Mouse (Mus musculus): ENCODE data around the gene Fam131c. TPM values are rescaled to one million over a fixed set of nuclear protein-coding genes. Genes with fewer than 3 reads are reported as not detected.

Fam131c gene
- total RNA-seq, 1 experiment from 2014 or later = not detected

GRCm38 (mm10) chr4:141423691-141424431 lies 55.8 kb downstream of the Fam131c start:
- no peak for ATAC-seq (replicated peaks in 1 of 2; ENCODE audit: insufficient read depth in 1 of 2, low FRiP score in 2 of 2, low TSS enrichment in 1 of 2, low read depth in 1 of 2, poor library complexity in 2 of 2, severe bottlenecking in 2 of 2)

- peak; percentile 67 to 73 for ATAC-seq (replicated peaks in 1 of 2; ENCODE audit: insufficient read depth in 1 of 2, low FRiP score in 2 of 2, low TSS enrichment in 1 of 2, low read depth in 1 of 2, poor library complexity in 2 of 2, severe bottlenecking in 2 of 2)
These were observed 57.8 kb downstream of the Fam131c start for GRCm38 (mm10) chr4:141425484-141426479.

GRCm38 (mm10) chr4:141426796-141427745 lies 59.1 kb downstream of the Fam131c start:
- no peak for ATAC-seq (replicated peaks in 1 of 2; ENCODE audit: insufficient read depth in 1 of 2, low FRiP score in 2 of 2, low TSS enrichment in 1 of 2, low read depth in 1 of 2, poor library complexity in 2 of 2, severe bottlenecking in 2 of 2)

GRCm38 (mm10) chr4:141427921-141428320 lies 59.9 kb downstream of the Fam131c start:
- no peak for ATAC-seq (replicated peaks in 1 of 2; ENCODE audit: insufficient read depth in 1 of 2, low FRiP score in 2 of 2, low TSS enrichment in 1 of 2, low read depth in 1 of 2, poor library complexity in 2 of 2, severe bottlenecking in 2 of 2)

- ATAC-seq (replicated peaks in 1 of 2; ENCODE audit: insufficient read depth in 1 of 2, low FRiP score in 2 of 2, low TSS enrichment in 1 of 2, low read depth in 1 of 2, poor library complexity in 2 of 2, severe bottlenecking in 2 of 2) = no peak
These were observed 61.4 kb downstream of the Fam131c start for GRCm38 (mm10) chr4:141429381-141429780.

DNA sequence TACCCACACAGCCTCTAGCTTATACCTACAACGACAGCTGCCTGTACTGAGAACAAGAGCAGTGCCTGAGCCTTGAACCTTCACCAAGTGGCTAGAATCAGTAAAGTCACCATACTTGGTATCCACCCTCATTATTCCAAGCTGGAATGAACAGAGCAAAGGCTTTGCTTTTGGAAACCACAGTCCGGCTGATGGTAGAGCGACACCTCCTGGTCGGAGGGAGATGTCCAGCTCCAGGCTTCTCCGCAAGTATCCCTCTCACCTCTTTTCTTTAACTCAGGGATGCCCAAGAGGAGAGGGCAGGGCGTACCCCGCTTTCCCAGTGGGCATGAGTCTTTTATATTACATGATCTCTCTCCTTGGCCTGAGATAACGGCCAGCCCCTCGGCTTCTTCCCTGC lies 61.8 kb downstream of the Fam131c start:
- no peak for ATAC-seq (replicated peaks in 1 of 2; ENCODE audit: insufficient read depth in 1 of 2, low FRiP score in 2 of 2, low TSS enrichment in 1 of 2, low read depth in 1 of 2, poor library complexity in 2 of 2, severe bottlenecking in 2 of 2)

GRCm38 (mm10) chr4:141430997-141431396 lies 63.0 kb downstream of the Fam131c start:
- ATAC-seq (replicated peaks in 1 of 2; ENCODE audit: insufficient read depth in 1 of 2, low FRiP score in 2 of 2, low TSS enrichment in 1 of 2, low read depth in 1 of 2, poor library complexity in 2 of 2, severe bottlenecking in 2 of 2) = peak; percentile 35 to 89; a peak in 3 of 4 replicates

- no peak for ATAC-seq (replicated peaks in 1 of 2; ENCODE audit: insufficient read depth in 1 of 2, low FRiP score in 2 of 2, low TSS enrichment in 1 of 2, low read depth in 1 of 2, poor library complexity in 2 of 2, severe bottlenecking in 2 of 2)
These were observed 64.6 kb downstream of the Fam131c start for GRCm38 (mm10) chr4:141432666-141433065.

GRCm38 (mm10) chr4:141433191-141433590 lies 65.2 kb downstream of the Fam131c start:
- no peak for ATAC-seq (replicated peaks in 1 of 2; ENCODE audit: insufficient read depth in 1 of 2, low FRiP score in 2 of 2, low TSS enrichment in 1 of 2, low read depth in 1 of 2, poor library complexity in 2 of 2, severe bottlenecking in 2 of 2)

Other genes with a start within 250 kb of the Fam131c start
- 51.7 and 59.0 TPM in 2 replicates for gene Szrd1, start 228.4 kb upstream of the Fam131c start, total RNA-seq (2017)
- 10.0 and 11.3 TPM in 2 replicates for gene Fbxo42, start 220.3 kb upstream of the Fam131c start, total RNA-seq (2017)
- gene Rsg1, start 154.3 kb upstream of the Fam131c start, total RNA-seq (2017) = 0.81 and 3.5 TPM in 2 replicates
- gene Arhgef19, start 128.7 kb upstream of the Fam131c start, total RNA-seq (2017) = not detected in 2 replicates
- 1.0 TPM in 1 of 2 replicates, not detected in the other for gene Epha2, start 67.0 kb upstream of the Fam131c start, total RNA-seq (2017)
- not detected in 2 replicates for gene Clcnka, start 30.5 kb downstream of the Fam131c start, total RNA-seq (2017)
- gene Clcnkb, start 47.8 kb downstream of the Fam131c start, total RNA-seq (2017) = not detected in 2 replicates
- gene Hspb7, start 52.6 kb downstream of the Fam131c start, total RNA-seq (2017) = 1.3 TPM in 1 of 2 replicates, not detected in the other
- gene Srarp, start 67.9 kb downstream of the Fam131c start, total RNA-seq (2017) = not detected in 2 replicates
- 22.1 and 22.3 TPM in 2 replicates for gene Zbtb17, start 76.4 kb downstream of the Fam131c start, total RNA-seq (2017)
- 26.7 and 39.0 TPM in 2 replicates for gene Spen, start 170.4 kb downstream of the Fam131c start, total RNA-seq (2017)
- gene Fblim1, start 237.9 kb downstream of the Fam131c start, total RNA-seq (2017) = 0.13 and 0.35 TPM in 2 replicates